Mouse (Mus musculus) erythroblast, embryonic 14.5 days (primary cell): Measurements from ENCODE around the gene Ccdc124. TPM values are rescaled to one million over a fixed set of nuclear protein-coding genes. Genes with fewer than 3 reads are reported as not detected.
A peak's percentile ranks its signal among the peaks of the same experiment; 100 is the strongest.

Experiments used
- H3K27me3 ChIP-seq: 2 replicates; pipeline ENCODE4 v1.6.1; 2012; ENCODE audit warnings: inconsistent platforms; ENCODE audit not compliant: control insufficient read depth
- H3K36me3 ChIP-seq: 2 replicates; pipeline ENCODE4 v1.6.1; 2012; ENCODE audit warnings: mild to moderate bottlenecking, inconsistent platforms; ENCODE audit not compliant: control insufficient read depth
- H3K4me1 ChIP-seq: 2 replicates; pipeline ENCODE4 v1.6.1; 2012; ENCODE audit warnings: inconsistent platforms; ENCODE audit not compliant: control insufficient read depth
- H3K4me3 ChIP-seq: replicated peaks from 2 replicates; pipeline ENCODE3; 2012; ENCODE audit warnings: moderate library complexity, mild to moderate bottlenecking, inconsistent platforms
- H3K9me3 ChIP-seq: 2 replicates; pipeline ENCODE4 v1.6.1; 2012; ENCODE audit warnings: low read length, inconsistent platforms, mixed read lengths; ENCODE audit not compliant: control insufficient read depth
- GATA1 ChIP-seq: IDR thresholded peaks from 2 replicates; pipeline ENCODE4 v1.6.1; 2012; ENCODE audit warnings: low read length, inconsistent platforms, mixed read lengths
- TAL1 ChIP-seq: IDR thresholded peaks from 3 replicates; pipeline ENCODE4 v1.6.1; 2012; ENCODE audit warnings: low read length, inconsistent platforms, mixed read lengths
- polyA plus RNA-seq: library from polyadenylated mRNA; stranded (reverse); fragments of >175 nt; gene quantifications from 2 replicates; pipeline ENCODE4 v1.2.3, GENCODE M21; 2012

Ccdc124 gene
- polyA plus RNA-seq, 1 experiment, result 38.8 TPM

DNA sequence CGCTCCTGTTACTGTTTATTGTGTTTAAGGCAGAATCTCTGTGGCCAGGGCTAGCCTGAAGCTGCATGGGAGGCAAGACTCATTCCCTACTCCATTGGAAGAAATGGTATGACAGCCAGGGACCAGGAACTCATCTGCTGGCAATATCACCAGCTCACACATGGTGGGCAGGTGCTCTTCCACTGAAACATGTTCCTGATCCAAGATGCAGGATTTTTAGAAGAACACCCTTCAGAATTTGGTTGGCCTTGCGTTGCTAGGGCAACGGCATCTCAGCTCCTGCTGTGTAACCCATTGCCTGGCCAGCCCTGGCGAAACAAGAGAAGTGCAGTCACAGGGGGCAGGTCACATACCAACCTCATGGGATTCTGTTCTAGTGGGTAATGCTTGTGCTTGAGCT is 5.8 kb upstream of the Ccdc124 start:
- H3K36me3 ChIP-seq, result no peaks in the 10 kb centered on the region
- no peaks in the 10 kb centered on the region for H3K9me3 ChIP-seq
- TF ChIP-seq GATA1 (no peak), TAL1 (no peak)
- H3K27me3 ChIP-seq, result peaks cover 41% of the 10 kb centered on the region
- H3K4me3 ChIP-seq, result no peak overlapping the region
- peaks cover 17% of the 10 kb centered on the region for H3K4me1 ChIP-seq

- TF ChIP-seq GATA1 (no peak), TAL1 (no peak)
- Histone ChIP-seq H3K4me1 (peaks cover 27% of the 10 kb centered on the region), H3K27me3 (peaks cover 34% of the 10 kb centered on the region), H3K36me3 (no peaks in the 10 kb centered on the region), H3K4me3 (no peak overlapping the region), H3K9me3 (no peaks in the 10 kb centered on the region)
These were observed 4.4 kb upstream of the Ccdc124 start for GRCm38 (mm10) chr8:70878178-70878577.

- Histone ChIP-seq H3K4me3 (no peak overlapping the region), H3K27me3 (peaks cover 26% of the 10 kb centered on the region), H3K9me3 (no peaks in the 10 kb centered on the region), H3K36me3 (peaks cover 4% of the 10 kb centered on the region), H3K4me1 (peaks cover 42% of the 10 kb centered on the region)
- TF ChIP-seq TAL1 (no peak), GATA1 (no peak)
These were observed 2.6 kb upstream of the Ccdc124 start for GRCm38 (mm10) chr8:70876382-70876781.

DNA sequence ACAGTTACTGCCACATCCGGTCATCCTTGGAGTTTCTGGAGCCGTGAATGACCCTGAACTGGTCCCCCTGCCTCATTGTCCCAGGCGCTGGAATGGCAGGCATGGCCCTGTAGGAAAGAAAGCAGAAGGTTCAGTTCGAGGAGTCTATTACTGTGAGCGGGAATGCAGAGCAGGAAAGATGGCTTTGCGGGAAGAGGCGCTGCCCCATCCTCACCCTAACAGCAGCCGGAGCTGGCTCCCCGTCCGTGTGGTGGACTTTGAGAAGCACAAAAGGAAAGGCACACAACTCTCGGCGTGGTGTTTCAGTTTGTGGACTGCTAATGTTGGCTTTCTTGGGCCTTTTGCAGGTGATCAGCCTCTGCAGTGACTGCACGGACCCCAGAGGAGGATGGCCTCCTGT is 706 bp upstream of the Ccdc124 start:
- H3K27me3 ChIP-seq, result peaks cover 9% of the 10 kb centered on the region
- H3K36me3 ChIP-seq, result peaks cover 13% of the 10 kb centered on the region
- H3K9me3 ChIP-seq, result no peaks in the 10 kb centered on the region
- peaks cover 53% of the 10 kb centered on the region for H3K4me1 ChIP-seq
- TF ChIP-seq GATA1 (no peak), TAL1 (no peak)
- H3K4me3 ChIP-seq, result no peak overlapping the region

DNA sequence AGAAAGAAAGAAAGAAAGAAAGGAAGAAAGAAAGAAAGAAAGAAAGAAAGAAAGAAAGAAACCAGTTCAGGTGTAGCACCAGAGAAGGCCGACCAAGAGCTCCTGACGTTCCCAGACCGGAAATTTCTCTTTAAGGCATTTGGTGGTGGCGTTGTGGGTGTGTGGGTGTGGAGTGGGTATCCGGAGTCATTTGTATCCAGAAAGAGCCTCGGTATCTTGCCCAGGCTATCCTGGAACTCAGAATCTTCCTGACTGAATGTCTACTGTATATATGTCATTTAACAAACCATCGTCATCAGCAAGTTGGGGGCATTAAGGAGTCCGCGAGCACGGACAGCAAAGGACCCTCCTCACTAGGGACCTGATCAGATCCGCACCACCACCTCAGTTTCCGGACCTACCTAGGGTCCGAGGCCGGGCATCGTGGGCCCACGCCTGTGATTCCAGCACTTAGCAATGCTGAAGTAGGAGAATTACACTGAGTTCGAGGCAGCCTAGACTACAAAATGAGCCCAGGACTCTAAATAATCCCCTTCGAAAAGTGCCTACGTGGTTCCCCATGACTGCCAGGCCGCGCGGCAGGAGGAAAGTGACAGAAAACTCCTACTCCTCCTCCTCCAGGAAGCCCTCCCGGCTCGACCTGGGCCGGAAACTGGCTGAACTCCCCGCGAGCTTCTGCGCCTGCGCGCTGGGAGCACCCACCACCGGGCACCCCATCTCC is 932 bp downstream of the Ccdc124 start:
- Histone ChIP-seq H3K27me3 (no peaks in the 10 kb centered on the region), H3K36me3 (peaks cover 24% of the 10 kb centered on the region), H3K4me3 (peak overlapping the region; percentile 89), H3K4me1 (peaks cover 67% of the 10 kb centered on the region), H3K9me3 (no peaks in the 10 kb centered on the region)
- TF ChIP-seq TAL1, result no peak
- TF ChIP-seq GATA1, result no peak

GRCm38 (mm10) chr8:70871195-70871807 is 2.4 kb downstream of the Ccdc124 start:
- Histone ChIP-seq H3K9me3 (no peaks in the 10 kb centered on the region), H3K36me3 (peaks cover 31% of the 10 kb centered on the region), H3K4me3 (peak overlapping the region; percentile 47), H3K27me3 (no peaks in the 10 kb centered on the region), H3K4me1 (peaks cover 73% of the 10 kb centered on the region)
- TF ChIP-seq TAL1 (no peak), GATA1 (no peak)

GRCm38 (mm10) chr8:70869601-70870041 is 4.1 kb downstream of the Ccdc124 start:
- H3K4me3 ChIP-seq, result no peak overlapping the region
- no peak for TF ChIP-seq TAL1
- TF ChIP-seq GATA1, result no peak
- peaks cover 83% of the 10 kb centered on the region for H3K4me1 ChIP-seq
- peaks cover 4% of the 10 kb centered on the region; the same call in 1 of the 2 replicates for H3K9me3 ChIP-seq
- peaks cover 31% of the 10 kb centered on the region for H3K36me3 ChIP-seq
- H3K27me3 ChIP-seq, result peaks cover 11% of the 10 kb centered on the region

DNA sequence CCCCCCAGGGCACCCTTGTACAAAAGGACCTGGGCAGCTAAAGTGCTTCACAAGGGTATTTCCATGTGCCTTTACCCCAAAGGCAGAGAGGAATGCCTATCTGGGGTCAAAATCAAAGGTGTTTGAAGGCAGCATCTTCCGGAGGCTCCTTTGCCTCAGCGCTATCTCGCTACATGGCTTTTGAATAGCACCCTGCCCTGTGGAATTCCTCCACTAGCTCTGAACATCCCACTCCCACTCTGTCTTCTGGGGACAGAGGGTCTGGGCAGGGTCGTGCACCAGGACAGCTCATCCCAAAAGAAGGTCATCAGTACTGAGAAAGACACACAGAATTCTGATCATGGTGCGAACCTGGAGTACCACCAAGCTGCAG is 4.5 kb downstream of the Ccdc124 start:
- Histone ChIP-seq H3K36me3 (peaks cover 31% of the 10 kb centered on the region), H3K4me1 (peaks cover 83% of the 10 kb centered on the region), H3K9me3 (peaks cover 5% of the 10 kb centered on the region; the same call in 1 of the 2 replicates), H3K4me3 (peak overlapping the region; percentile 56), H3K27me3 (peaks cover 16% of the 10 kb centered on the region)
- no peak for TF ChIP-seq GATA1
- TF ChIP-seq TAL1, result no peak

DNA sequence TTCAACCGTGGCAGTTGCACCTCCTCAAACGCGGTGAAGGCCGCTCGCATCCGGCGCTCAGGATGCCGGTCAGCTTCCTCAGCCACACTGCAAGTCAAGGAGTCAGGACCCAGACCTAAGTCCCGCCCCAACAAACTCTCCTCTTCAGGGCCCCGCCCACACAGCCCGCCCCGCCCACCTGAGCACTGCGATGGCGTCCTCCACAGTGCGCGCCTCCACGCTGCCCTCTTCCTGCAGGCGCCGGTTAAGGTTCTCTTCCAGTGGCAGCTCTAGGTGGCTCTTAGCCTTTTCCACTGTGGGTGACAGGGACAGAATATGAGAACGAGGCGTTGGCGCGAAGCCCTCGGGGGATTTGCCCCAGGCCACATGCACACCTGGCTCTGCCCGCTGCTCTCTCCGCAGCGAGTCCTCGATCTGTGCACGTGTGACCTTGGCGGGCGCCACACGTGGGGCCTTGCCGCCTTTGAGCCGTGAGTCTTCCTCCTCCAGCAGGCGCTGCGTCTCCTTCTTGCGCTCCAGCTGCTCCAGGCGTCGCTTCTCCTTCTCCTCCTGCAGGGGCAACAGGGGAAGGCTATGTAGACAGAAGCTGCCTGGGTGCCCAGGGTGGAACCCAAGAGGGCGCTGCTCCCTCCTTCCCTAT is 5.1 kb downstream of the Ccdc124 start:
- TF ChIP-seq TAL1 (no peak), GATA1 (no peak)

More for the DNA sequence above, 5.1 kb downstream of the Ccdc124 start:
- peaks cover 7% of the 10 kb centered on the region; the same call in 1 of the 2 replicates for H3K9me3 ChIP-seq
- H3K4me3 ChIP-seq, result peak overlapping the region; percentile 56
- peaks cover 31% of the 10 kb centered on the region for H3K36me3 ChIP-seq
- H3K27me3 ChIP-seq, result peaks cover 21% of the 10 kb centered on the region
- H3K4me1 ChIP-seq, result peaks cover 83% of the 10 kb centered on the region
